Mouse (Mus musculus) lung, postnatal 0 days (tissue): ENCODE results near the gene Slc4a8.

Experiments
- CTCF ChIP-seq: IDR thresholded peaks from 2 replicates; pipeline ENCODE4 v1.5.1; 2016; ENCODE audit warnings: antibody characterized with exemption, mild to moderate bottlenecking
- EP300 ChIP-seq: IDR thresholded peaks from 2 replicates; pipeline ENCODE4 v1.6.1; 2016; ENCODE audit warnings: antibody characterized with exemption, mild to moderate bottlenecking, control low read depth

DNA sequence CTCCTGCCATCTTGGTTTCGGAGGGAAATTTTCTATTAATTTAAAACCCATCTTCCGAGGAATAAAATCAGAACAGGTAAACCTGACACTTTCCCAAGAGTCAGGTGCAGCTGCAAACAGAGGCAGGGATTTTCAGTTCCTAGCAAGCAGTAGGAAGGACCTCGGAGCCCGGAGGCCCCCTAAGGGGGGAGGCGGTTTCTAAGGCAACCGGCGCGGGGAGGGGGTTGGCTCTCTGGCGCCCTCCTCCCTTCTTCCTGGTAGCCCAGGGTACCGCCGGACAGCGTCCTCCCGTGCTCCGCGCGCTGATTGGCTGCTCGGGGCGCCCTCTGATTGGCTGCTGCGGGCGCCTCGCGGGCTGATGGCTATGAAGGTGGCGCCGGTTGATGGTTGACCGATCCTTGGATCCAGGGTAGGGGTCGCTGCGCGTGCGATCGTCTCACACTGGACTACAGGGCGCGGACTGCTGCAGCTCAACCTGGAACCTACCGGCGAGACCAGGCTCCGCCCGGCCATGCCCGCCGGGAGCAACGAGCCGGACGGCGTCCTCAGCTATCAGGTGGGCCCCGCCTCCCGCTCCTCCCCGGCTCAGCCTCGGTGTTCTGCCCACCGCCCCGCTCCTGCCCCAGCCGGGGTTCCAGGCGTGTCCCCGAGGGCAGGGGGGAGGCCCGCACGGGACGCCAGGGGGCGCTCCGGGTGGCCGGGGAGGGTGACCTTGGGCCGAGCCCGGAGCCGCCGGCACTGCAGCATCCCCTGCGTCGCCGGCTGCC lies at the start of gene Slc4a8:
- TF ChIP-seq CTCF (peak; percentile 60), EP300 (no peak)
